Comparison of ENCODE assay signal across 20 mouse cellular contexts in the genomic region with DNA sequence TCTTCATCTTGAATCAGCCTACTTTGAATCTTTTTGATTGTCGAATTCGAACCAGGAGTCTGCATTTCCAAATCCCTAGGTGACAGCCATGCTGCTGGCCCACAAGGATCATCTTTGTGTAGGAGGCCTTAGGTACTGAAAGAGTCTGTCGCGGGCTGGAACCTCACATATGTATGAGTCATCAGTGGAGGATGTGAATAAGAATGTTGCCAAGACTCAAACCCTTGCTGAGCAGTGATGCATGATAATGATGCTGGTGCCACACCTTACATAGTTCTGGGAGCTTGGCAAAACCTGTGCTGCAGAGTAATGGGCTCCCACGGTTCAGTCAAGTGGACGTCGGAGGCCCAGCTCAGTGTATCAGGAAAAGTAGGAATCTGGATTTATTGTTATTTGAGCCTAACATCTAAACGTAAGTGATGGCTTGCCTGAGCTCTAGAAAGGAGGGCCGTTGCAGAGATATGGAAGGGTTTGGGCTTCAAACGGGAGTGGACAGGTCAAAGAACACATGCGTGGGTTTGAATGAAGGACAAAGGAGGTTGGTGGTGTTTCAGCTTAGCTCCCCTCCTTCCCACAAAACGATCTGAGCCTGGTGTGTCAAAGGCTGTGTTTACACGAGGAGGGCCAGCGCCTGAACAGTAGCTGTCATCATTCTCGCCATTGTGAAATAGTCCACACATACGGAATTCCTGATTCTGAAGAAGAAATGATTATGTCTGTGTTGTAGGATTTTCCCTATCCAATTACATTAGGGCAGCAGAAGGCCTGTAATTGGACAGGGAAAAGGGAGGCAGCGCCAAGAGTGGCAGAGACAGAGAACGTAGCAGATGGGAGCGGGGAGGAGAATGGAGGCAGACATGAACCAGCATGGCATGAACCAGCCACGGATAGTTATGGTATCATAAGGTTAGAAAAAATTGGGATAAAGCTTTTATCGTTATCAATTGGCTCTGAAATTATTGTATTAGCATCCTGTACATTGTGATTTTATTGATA. TPM values are rescaled to one million over a fixed set of nuclear protein-coding genes. Genes with fewer than 3 reads are reported as not detected.
DNase-seq lines count a peak whose midpoint lies in the region; ATAC-seq and TF ChIP-seq lines count a peak whose summit lies in the region.
"Had no signal": no experiment of that assay in that cellular context is flagged by ENCODE, and none has a peak within 500 bp of the region (broad histone marks: within the 10 kb centered on the region; RNA-seq: fewer than 3 reads in every experiment).

No protein-coding gene starts in this region.

- no peak for TF ChIP-seq CTCF in forebrain, postnatal 0 days (IDR thresholded peaks at IDR 0.05; ENCODE audit: low read depth)

- no peaks in the 10 kb centered on the region for H3K9me3 ChIP-seq in forebrain, embryonic 13.5 days (replicated peaks)
- 0 out of 2 replicates have a peak, but pooled peaks cover 4% of the 10 kb centered on the region for H3K9me3 ChIP-seq in forebrain, embryonic 12.5 days
- H3K9me3 ChIP-seq in forebrain, postnatal 0 days (ENCODE audit: low read length): no peaks in the 10 kb centered on the region

- no peaks in the 10 kb centered on the region for H3K4me1 ChIP-seq in forebrain, embryonic 13.5 days
- no peaks in the 10 kb centered on the region for H3K4me1 ChIP-seq in forebrain, embryonic 12.5 days
- H3K4me1 ChIP-seq in forebrain, postnatal 0 days (ENCODE audit: insufficient read depth): no peaks in the 10 kb centered on the region
- H3K4me1 ChIP-seq: embryonic facial prominence, embryonic 13.5 days had no signal

- no peak overlapping the region for H3K4me3 ChIP-seq in forebrain, embryonic 13.5 days
- no peak overlapping the region for H3K4me3 ChIP-seq in forebrain, embryonic 12.5 days (replicated peaks)
- H3K4me3 ChIP-seq in forebrain, postnatal 0 days (ENCODE audit: low read depth, low read length): no peak overlapping the region
- H3K4me3 ChIP-seq: embryonic facial prominence, embryonic 13.5 days had no signal

- H3K27me3 ChIP-seq in forebrain, embryonic 13.5 days: no peaks in the 10 kb centered on the region
- H3K27me3 ChIP-seq in forebrain, embryonic 12.5 days: no peaks in the 10 kb centered on the region
- H3K27me3 ChIP-seq in forebrain, postnatal 0 days (ENCODE audit: insufficient read depth, low read length): no peaks in the 10 kb centered on the region
- H3K27me3 ChIP-seq: embryonic facial prominence, embryonic 13.5 days had no signal

- no peak overlapping the region for H3K9ac ChIP-seq in forebrain, embryonic 13.5 days
- H3K9ac ChIP-seq in forebrain, embryonic 12.5 days: no peak overlapping the region
- no peak overlapping the region for H3K9ac ChIP-seq in forebrain, postnatal 0 days
- H3K9ac ChIP-seq: embryonic facial prominence, embryonic 13.5 days had no signal

- peak; percentile 48; the same call in 1 of the 2 replicates for ATAC-seq in forebrain, embryonic 13.5 days
- ATAC-seq in forebrain, embryonic 12.5 days (ENCODE audit: low FRiP score): no peak
- peak; percentile 59; the same call in 1 of the 2 replicates for ATAC-seq in forebrain, postnatal 0 days
- ATAC-seq: inflammation-experienced regulatory T-cells, adult 6 months had no signal

- 88% methylated on average over 21 of the region's 21 CpGs for WGBS in forebrain, embryonic 13.5 days
- 89% methylated on average over 21 of the region's 21 CpGs for WGBS in forebrain, embryonic 12.5 days
- WGBS in forebrain, postnatal 0 days: 73% methylated on average over 21 of the region's 21 CpGs

- no peak overlapping the region for H3K27ac ChIP-seq in forebrain, embryonic 13.5 days
- H3K27ac ChIP-seq in forebrain, embryonic 12.5 days: no peak overlapping the region
- no peak overlapping the region for H3K27ac ChIP-seq in forebrain, postnatal 0 days (ENCODE audit: low read depth, low read length)
- H3K27ac ChIP-seq: embryonic facial prominence, embryonic 13.5 days had no signal

- no peak overlapping the region for H3K4me2 ChIP-seq in forebrain, embryonic 13.5 days
- H3K4me2 ChIP-seq in forebrain, embryonic 12.5 days: no peak overlapping the region
- H3K4me2 ChIP-seq in forebrain, postnatal 0 days (ENCODE audit: low read depth): no peak overlapping the region
- H3K4me2 ChIP-seq: embryonic facial prominence, embryonic 13.5 days had no signal

- peak; percentile 28 to 56 for DNase-seq in left cerebral cortex, adult 18-20 months (ENCODE audit: low spot score in 2 of 2)
- DNase-seq in left cerebral cortex, adult 11 months (ENCODE audit: low spot score): no peak
- peak; percentile 86 for DNase-seq in 3T3-L1 (ENCODE audit: low read depth, low spot score)
- peak; percentile 17 for DNase-seq in forebrain, postnatal 0 days
- DNase-seq in urinary bladder, adult 2 months (ENCODE audit: low spot score): no peak
- DNase-seq in kidney, postnatal 25 days: no peak
- DNase-seq: B cell, adult 2 months; cerebellum, postnatal 36 days; heart, postnatal 36 days; kidney, postnatal 10 days had no signal

- H3K36me3 ChIP-seq in forebrain, embryonic 13.5 days (ENCODE audit: poor library complexity, severe bottlenecking): no peaks in the 10 kb centered on the region
- H3K36me3 ChIP-seq in forebrain, embryonic 12.5 days (replicated peaks): no peaks in the 10 kb centered on the region
- no peaks in the 10 kb centered on the region for H3K36me3 ChIP-seq in forebrain, postnatal 0 days (ENCODE audit: insufficient read depth)
- H3K36me3 ChIP-seq: embryonic facial prominence, embryonic 13.5 days; G1E had no signal

RNA-seq across cellular contexts. Expression of gene Pla2g7, which starts 24.7 kb away (rescaled TPM):
- polyA plus RNA-seq in forebrain, embryonic 13.5 days (2015; fragmentation: Nextera tagmentation; extraction: Ambion mirVana): 3.5 and 4.7 TPM in 2 replicates
- 2.1 and 3.4 TPM in 2 replicates for polyA plus RNA-seq in forebrain, embryonic 12.5 days (2016; fragmentation: Nextera tagmentation; extraction: Ambion mirVana)
- total RNA-seq in left cerebral cortex, adult 18-20 months (2021): 10 to 100 TPM; 83.5 to 85.2 TPM
- 26.8 and 33.7 TPM in 2 replicates for total RNA-seq in forebrain, postnatal 0 days (2014; rRNA removed)
- polyA plus RNA-seq in forebrain, postnatal 0 days (2015; fragmentation: Nextera tagmentation; extraction: Ambion mirVana): 33.0 and 76.9 TPM in 2 replicates
- polyA plus RNA-seq in urinary bladder, adult 2 months (2012; rRNA removed): 52.2 and 55.9 TPM in 2 replicates
- total RNA-seq: G1E had no signal
- polyA plus RNA-seq: G1E had no signal

RNA-seq across cellular contexts. Expression of gene Tdrd6, which starts 37.5 kb away (rescaled TPM):
- polyA plus RNA-seq in forebrain, embryonic 13.5 days (2015; fragmentation: Nextera tagmentation; extraction: Ambion mirVana): 0.03 and 0.17 TPM in 2 replicates
- 0.04 TPM in 1 of 2 replicates, not detected in the other for polyA plus RNA-seq in forebrain, embryonic 12.5 days (2016; fragmentation: Nextera tagmentation; extraction: Ambion mirVana)
- total RNA-seq in left cerebral cortex, adult 18-20 months (2021): under 1 TPM; 0.56 to 0.84 TPM
- 1.2 and 2.0 TPM in 2 replicates for total RNA-seq in forebrain, postnatal 0 days (2014; rRNA removed)
- polyA plus RNA-seq in forebrain, postnatal 0 days (2015; fragmentation: Nextera tagmentation; extraction: Ambion mirVana): 0.19 and 1.2 TPM in 2 replicates
- polyA plus RNA-seq in urinary bladder, adult 2 months (2012; rRNA removed): 0.14 and 0.38 TPM in 2 replicates
- total RNA-seq: heart, postnatal 36 days; neutrophil, adult 5-6 weeks had no signal
- polyA plus RNA-seq: G1E; inflammation-experienced regulatory T-cells, adult 6 months; lung, embryonic 16.5 days; small intestine, adult 2 months had no signal

RNA-seq across cellular contexts. Expression of gene Ankrd66, which starts 49.2 kb away (rescaled TPM):
- polyA plus RNA-seq in forebrain, embryonic 13.5 days (2015; fragmentation: Nextera tagmentation; extraction: Ambion mirVana): 0.14 and 0.25 TPM in 2 replicates
- not detected in 2 replicates for polyA plus RNA-seq in forebrain, embryonic 12.5 days (2016; fragmentation: Nextera tagmentation; extraction: Ambion mirVana)
- total RNA-seq in left cerebral cortex, adult 18-20 months (2021): under 1 TPM in 1 of 2 experiments, not detected in 1; 0.35 TPM
- total RNA-seq in forebrain, postnatal 0 days (2014; rRNA removed): 0.77 TPM in 1 of 2 replicates, not detected in the other
- 1.0 and 1.2 TPM in 2 replicates for polyA plus RNA-seq in forebrain, postnatal 0 days (2015; fragmentation: Nextera tagmentation; extraction: Ambion mirVana)
- polyA plus RNA-seq in urinary bladder, adult 2 months (2012; rRNA removed): 0.21 TPM in 2 replicates
- total RNA-seq: G1E; gastrocnemius, adult 18-20 months; heart, postnatal 36 days had no signal
- polyA plus RNA-seq: embryonic facial prominence, embryonic 13.5 days; G1E; inflammation-experienced regulatory T-cells, adult 6 months; small intestine, adult 2 months; stomach, embryonic 16.5 days had no signal

Comparison
In these comparisons a context has a peak if more than half of its experiments do, and no peak if none do; other contexts are left out.
1. DNase-seq: peak in left cerebral cortex, adult 18-20 months (2 of 2), 3T3-L1 (single experiment) and forebrain, postnatal 0 days (single experiment); none in left cerebral cortex, adult 11 months (single experiment), urinary bladder, adult 2 months (single experiment) and kidney, postnatal 25 days (0 of 2).